Mouse (Mus musculus): ENCODE measurements around the gene Kptn.

The Kptn gene

GRCm38 (mm10) chr7:16120262-16120600, 536 bp downstream of the Kptn start:
- no peak for DNase-seq (ENCODE audit: low spot score)

- DNase-seq (ENCODE audit: low spot score), result no peak
Measured at GRCm38 (mm10) chr7:16125829-16126228, 6.1 kb downstream of the Kptn start.

GRCm38 (mm10) chr7:16128344-16128743, 8.6 kb downstream of the Kptn start:
- DNase-seq (ENCODE audit: low spot score), result no peak

GRCm38 (mm10) chr7:16128899-16129298, 9.2 kb downstream of the Kptn start:
- DNase-seq (ENCODE audit: low spot score), result no peak

- peak; percentile 47 for DNase-seq (ENCODE audit: low spot score)
Measured at GRCm38 (mm10) chr7:16129421-16129845, 9.7 kb downstream of the Kptn start, which contains the start of gene Slc8a2. Gene Slc8a2 (plus strand): TSS chr7:16129826.

GRCm38 (mm10) chr7:16129846-16130691, 10.4 kb downstream of the Kptn start:
- no peak for DNase-seq (ENCODE audit: low spot score)

- no peak for DNase-seq (ENCODE audit: low spot score)
Measured at GRCm38 (mm10) chr7:16130956-16131634, 11.4 kb downstream of the Kptn start.

GRCm38 (mm10) chr7:16132161-16132581, 12.5 kb downstream of the Kptn start:
- no peak for DNase-seq (ENCODE audit: low spot score)

- DNase-seq (ENCODE audit: low spot score), result no peak
Measured at GRCm38 (mm10) chr7:16132926-16133325, 13.2 kb downstream of the Kptn start.

- no peak for DNase-seq (ENCODE audit: low spot score)
Measured at GRCm38 (mm10) chr7:16133691-16134090, 14.0 kb downstream of the Kptn start.

GRCm38 (mm10) chr7:16134951-16135392, 15.3 kb downstream of the Kptn start:
- DNase-seq (ENCODE audit: low spot score), result no peak

- DNase-seq (ENCODE audit: low spot score), result no peak
Measured at GRCm38 (mm10) chr7:16146489-16147410, 27.1 kb downstream of the Kptn start.

GRCm38 (mm10) chr7:16147643-16148042, 27.9 kb downstream of the Kptn start:
- no peak for DNase-seq (ENCODE audit: low spot score)

- no peak for DNase-seq (ENCODE audit: low spot score)
Measured at GRCm38 (mm10) chr7:16149241-16149640, 29.5 kb downstream of the Kptn start.

- no peak for DNase-seq (ENCODE audit: low spot score)
Measured at GRCm38 (mm10) chr7:16150191-16151145, 30.8 kb downstream of the Kptn start.

- DNase-seq (ENCODE audit: low spot score), result no peak
Measured at GRCm38 (mm10) chr7:16153522-16153921, 33.8 kb downstream of the Kptn start.

- DNase-seq (ENCODE audit: low spot score), result peak; percentile 30
Measured at GRCm38 (mm10) chr7:16155132-16155872, 35.6 kb downstream of the Kptn start.

- DNase-seq (ENCODE audit: low spot score), result no peak
Measured at GRCm38 (mm10) chr7:16156105-16156714, 36.5 kb downstream of the Kptn start.

GRCm38 (mm10) chr7:16158735-16159134, 39.0 kb downstream of the Kptn start:
- no peak for DNase-seq (ENCODE audit: low spot score)

- DNase-seq (ENCODE audit: low spot score), result no peak
Measured at GRCm38 (mm10) chr7:16160702-16161101, 41.0 kb downstream of the Kptn start.

All from ovary, adult 18-20 months (tissue).